Mouse (Mus musculus) neural tube, embryonic 12.5 days (tissue): Measurements from ENCODE around the gene Gtse1. TPM values are rescaled to one million over a fixed set of nuclear protein-coding genes. Genes with fewer than 3 reads are reported as not detected.
"Not testable (repeated sequence)": the region's sequence is repeated elsewhere in the genome, so short reads cannot be mapped to it uniquely, and the experiment has no call there.

Source experiments
- ATAC-seq: fragments of 200-750 bp; cut with Nextera tagmentation; 2 replicates; pipeline ENCODE4 v1.8.0; 2017; ENCODE audit warnings: low read depth, mild to moderate bottlenecking, moderate TSS enrichment, moderate library complexity; ENCODE audit not compliant: low FRiP score
- H3K27ac ChIP-seq: fragments of 300-500 bp; sonication (generic); 2 replicates; pipeline ENCODE4 v1.5.1; 2016
- H3K27me3 ChIP-seq: fragments of 300-500 bp; sonication (generic); replicated peaks from 2 replicates; pipeline ENCODE4 v1.6.1; 2016; ENCODE audit warnings: mild to moderate bottlenecking
- H3K36me3 ChIP-seq: fragments of 300-500 bp; sonication (generic); 2 replicates; pipeline ENCODE4 v1.6.1; 2016; ENCODE audit warnings: mild to moderate bottlenecking
- H3K4me1 ChIP-seq: fragments of 300-500 bp; sonication (generic); 2 replicates; pipeline ENCODE4 v1.6.1; 2016
- H3K4me2 ChIP-seq: fragments of 300-500 bp; sonication (generic); replicated peaks from 2 replicates; pipeline ENCODE4 v1.6.1; 2016; ENCODE audit warnings: mild to moderate bottlenecking
- H3K4me3 ChIP-seq: fragments of 300-500 bp; sonication (generic); 2 replicates; pipeline ENCODE4 v1.5.1; 2016
- H3K9ac ChIP-seq: fragments of 300-500 bp; sonication (generic); 2 replicates; pipeline ENCODE4 v1.6.1; 2016; ENCODE audit warnings: mild to moderate bottlenecking
- H3K9me3 ChIP-seq: fragments of 300-500 bp; sonication (generic); 2 replicates; pipeline ENCODE4 v1.6.1; 2016; ENCODE audit warnings: mild to moderate bottlenecking
- WGBS: fragments of 180-500 bp; shearing (Covaris S2); methylation state at CpG from one replicate; pipeline ENCODE4 v1.1.7; 2016; 5-methylcytosine and 5-hydroxymethylcytosine counted together
- polyA plus RNA-seq: library from polyadenylated mRNA; unstranded; fragments of >200 nt; fragmentation: Nextera tagmentation; extraction: Ambion mirVana; gene quantifications from 2 replicates; pipeline ENCODE4 v1.2.1, GENCODE M21; 2016

Gene Gtse1
- polyA plus RNA-seq, 1 experiment from 2014 or later = 24.1 TPM

DNA sequence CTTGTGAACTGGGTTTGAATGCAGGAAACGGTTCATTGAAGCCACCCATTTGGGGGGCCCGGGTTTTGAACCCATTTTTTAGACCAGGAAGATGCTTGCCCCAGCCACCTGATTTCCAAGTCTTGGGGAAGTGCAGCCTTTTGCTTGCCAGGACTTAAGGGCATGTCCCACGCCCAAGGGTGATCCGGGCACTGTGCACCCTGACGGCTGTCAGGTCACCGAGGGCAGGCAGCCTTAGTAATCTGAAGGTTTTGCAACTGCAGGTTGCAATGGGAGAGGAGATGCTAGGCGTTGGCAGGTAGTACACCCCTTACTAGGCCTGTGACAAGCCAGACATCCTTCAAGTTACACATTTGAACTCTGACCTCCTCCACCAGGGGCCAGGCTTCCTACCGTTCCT lies 26.9 kb upstream of the Gtse1 start:
- Histone ChIP-seq H3K27ac (no peak overlapping the region), H3K4me1 (peaks cover 7% of the 10 kb centered on the region), H3K9me3 (no peaks in the 10 kb centered on the region), H3K9ac (peak overlapping the region; percentile 61), H3K4me2 (peak overlapping the region; percentile 82), H3K36me3 (no peaks in the 10 kb centered on the region), H3K27me3 (0 out of 2 replicates have a peak, but pooled peaks cover 3% of the 10 kb centered on the region), H3K4me3 (peak overlapping the region; percentile 56)
- 50% methylated on average over 8 of the region's 8 CpGs for WGBS
- ATAC-seq = no peak

DNA sequence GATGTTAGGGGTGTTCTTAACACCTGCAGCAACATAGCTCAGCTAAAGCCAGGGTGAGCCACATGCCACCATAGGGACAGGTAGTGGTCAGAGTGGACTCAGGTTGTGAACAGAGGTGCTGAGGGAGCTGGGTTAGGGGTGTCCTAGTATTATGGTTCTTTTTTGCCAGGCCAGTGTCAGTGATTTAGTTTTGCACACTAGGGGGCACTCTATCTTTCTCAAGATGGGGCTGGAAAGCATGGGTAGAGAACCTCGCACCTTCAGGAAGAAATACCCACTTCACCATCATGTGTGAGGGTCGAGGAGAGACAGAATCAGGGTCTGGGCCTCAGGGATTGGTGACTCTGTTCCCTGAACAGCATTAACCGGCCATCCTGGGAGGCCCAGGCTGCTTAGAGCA lies 24.2 kb upstream of the Gtse1 start:
- Histone ChIP-seq H3K36me3 (no peaks in the 10 kb centered on the region), H3K9ac (no peak overlapping the region), H3K27ac (no peak overlapping the region), H3K4me1 (peaks cover 7% of the 10 kb centered on the region), H3K9me3 (no peaks in the 10 kb centered on the region), H3K4me2 (no peak overlapping the region), H3K27me3 (no peaks in the 10 kb centered on the region), H3K4me3 (no peak overlapping the region)
- 58% methylated on average over 3 of the region's 3 CpGs for WGBS
- ATAC-seq = no peak

DNA sequence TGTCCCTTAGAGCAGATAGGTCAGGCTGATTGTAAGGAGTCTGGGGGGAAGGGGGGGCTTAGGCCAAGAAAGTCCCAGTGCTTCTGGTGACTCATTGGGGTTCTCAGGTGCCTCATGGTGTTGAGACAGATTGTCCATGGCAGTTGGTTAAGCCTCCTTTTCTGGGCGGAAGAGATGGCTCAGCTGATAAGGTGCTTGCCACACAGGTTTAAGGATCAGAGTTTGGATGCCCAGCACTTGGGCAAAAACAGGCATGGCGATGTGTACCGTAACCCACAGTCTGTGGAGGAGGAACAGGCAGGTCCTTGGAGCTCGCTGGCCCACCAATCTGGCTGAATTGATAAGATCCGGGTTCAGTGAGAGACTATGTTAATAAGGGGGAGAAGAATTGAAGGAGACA lies 22.7 kb upstream of the Gtse1 start:
- Histone ChIP-seq H3K4me1 (peaks cover 5% of the 10 kb centered on the region), H3K4me2 (no peak overlapping the region), H3K9ac (no peak overlapping the region)

DNA sequence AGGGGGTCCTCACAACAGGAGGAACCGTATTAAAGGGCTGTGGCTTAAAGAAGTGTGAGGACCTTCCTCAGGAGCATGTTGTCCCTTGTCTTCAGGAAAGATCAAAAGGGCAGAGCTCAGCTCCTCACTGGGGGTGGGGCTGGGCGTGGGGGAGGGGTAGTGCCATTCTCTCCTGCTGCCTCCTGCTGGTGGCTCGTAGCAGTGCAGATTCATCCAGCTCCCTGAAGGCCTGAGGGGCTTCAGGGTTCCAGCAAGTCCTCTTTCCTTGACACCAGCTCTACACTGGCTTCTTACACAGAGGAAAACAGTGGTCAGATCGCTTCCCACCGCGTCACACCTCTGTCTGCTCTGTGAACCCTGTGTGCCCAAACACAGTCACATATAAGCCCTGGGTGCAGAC lies 18.6 kb upstream of the Gtse1 start:
- no peak overlapping the region for H3K4me3 ChIP-seq
- 35% methylated on average over 6 of the region's 6 CpGs for WGBS

More for the DNA sequence above, 22.7 kb upstream of the Gtse1 start:
- Histone ChIP-seq H3K4me3 (no peak overlapping the region), H3K27me3 (no peaks in the 10 kb centered on the region), H3K27ac (no peak overlapping the region), H3K9me3 (no peaks in the 10 kb centered on the region), H3K36me3 (no peaks in the 10 kb centered on the region)
- no peak for ATAC-seq
- 90% methylated on average over 5 of the region's 5 CpGs for WGBS

DNA sequence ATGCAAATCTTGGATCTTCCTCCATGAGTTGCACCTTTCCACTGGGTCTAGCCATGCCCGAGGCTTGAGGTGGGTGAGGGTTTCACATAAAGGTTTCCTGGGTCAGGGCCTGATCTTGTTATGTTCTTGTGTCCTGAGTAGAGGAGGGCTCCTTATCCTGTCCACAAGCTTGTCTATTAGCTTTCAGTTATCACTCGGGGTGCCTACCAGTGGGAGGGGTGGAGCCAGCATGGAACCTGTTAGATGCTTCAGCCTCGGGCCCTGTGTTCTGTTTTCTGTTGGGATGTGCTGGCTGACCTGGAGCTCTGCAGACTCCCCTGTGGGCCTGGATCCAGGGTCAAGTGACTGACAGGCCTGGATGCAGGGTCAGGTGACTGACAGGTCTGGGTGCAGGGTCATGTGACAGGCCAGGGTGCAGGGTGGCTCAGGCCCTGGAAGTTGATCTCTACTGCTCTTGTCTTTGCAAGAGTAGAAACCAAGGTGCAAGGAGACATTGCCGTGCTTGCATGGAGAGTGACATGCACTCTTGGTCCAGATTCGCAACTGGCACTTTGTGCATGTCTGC lies 17.7 kb upstream of the Gtse1 start:
- H3K4me3 ChIP-seq = no peak overlapping the region
- no peaks in the 10 kb centered on the region for H3K4me1 ChIP-seq
- H3K27me3 ChIP-seq = no peaks in the 10 kb centered on the region
- H3K4me2 ChIP-seq = no peak overlapping the region
- no peak for ATAC-seq
- no peaks in the 10 kb centered on the region for H3K36me3 ChIP-seq
- H3K9ac ChIP-seq = no peak overlapping the region
- no peaks in the 10 kb centered on the region for H3K9me3 ChIP-seq
- 84% methylated on average over 5 of the region's 5 CpGs for WGBS
- no peak overlapping the region for H3K27ac ChIP-seq

More for the DNA sequence above, 18.6 kb upstream of the Gtse1 start:
- H3K27ac ChIP-seq = no peak overlapping the region
- H3K4me1 ChIP-seq = no peaks in the 10 kb centered on the region
- H3K9ac ChIP-seq = no peak overlapping the region
- no peaks in the 10 kb centered on the region for H3K27me3 ChIP-seq
- H3K36me3 ChIP-seq = no peaks in the 10 kb centered on the region
- no peaks in the 10 kb centered on the region for H3K9me3 ChIP-seq
- no peak for ATAC-seq
- no peak overlapping the region for H3K4me2 ChIP-seq

DNA sequence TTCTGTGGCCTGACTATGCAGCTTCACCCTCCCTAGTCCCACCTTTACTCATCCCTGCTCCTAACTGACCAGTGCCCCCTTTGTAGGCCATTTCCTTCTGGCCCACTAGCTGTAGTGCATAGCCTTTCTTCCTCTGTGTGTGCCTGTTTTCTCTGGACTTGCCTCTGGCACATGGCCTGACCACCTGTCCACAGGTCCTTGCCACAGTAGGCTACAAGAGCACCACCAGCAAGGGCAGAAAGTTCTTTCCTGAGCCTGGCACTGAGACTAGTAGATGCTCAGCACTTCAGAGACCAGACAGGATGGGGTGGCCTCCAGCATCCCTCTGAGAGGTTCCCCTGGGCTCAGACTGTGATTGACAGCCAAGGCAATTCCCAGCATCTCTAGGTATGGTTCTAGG lies 14.5 kb upstream of the Gtse1 start:
- H3K9me3 ChIP-seq = no peaks in the 10 kb centered on the region
- no peak overlapping the region for H3K27ac ChIP-seq
- no peak for ATAC-seq
- no peak overlapping the region for H3K9ac ChIP-seq
- no peak overlapping the region for H3K4me3 ChIP-seq
- no peaks in the 10 kb centered on the region for H3K4me1 ChIP-seq
- no peaks in the 10 kb centered on the region for H3K27me3 ChIP-seq
- no peak overlapping the region for H3K4me2 ChIP-seq
- H3K36me3 ChIP-seq = no peaks in the 10 kb centered on the region

DNA sequence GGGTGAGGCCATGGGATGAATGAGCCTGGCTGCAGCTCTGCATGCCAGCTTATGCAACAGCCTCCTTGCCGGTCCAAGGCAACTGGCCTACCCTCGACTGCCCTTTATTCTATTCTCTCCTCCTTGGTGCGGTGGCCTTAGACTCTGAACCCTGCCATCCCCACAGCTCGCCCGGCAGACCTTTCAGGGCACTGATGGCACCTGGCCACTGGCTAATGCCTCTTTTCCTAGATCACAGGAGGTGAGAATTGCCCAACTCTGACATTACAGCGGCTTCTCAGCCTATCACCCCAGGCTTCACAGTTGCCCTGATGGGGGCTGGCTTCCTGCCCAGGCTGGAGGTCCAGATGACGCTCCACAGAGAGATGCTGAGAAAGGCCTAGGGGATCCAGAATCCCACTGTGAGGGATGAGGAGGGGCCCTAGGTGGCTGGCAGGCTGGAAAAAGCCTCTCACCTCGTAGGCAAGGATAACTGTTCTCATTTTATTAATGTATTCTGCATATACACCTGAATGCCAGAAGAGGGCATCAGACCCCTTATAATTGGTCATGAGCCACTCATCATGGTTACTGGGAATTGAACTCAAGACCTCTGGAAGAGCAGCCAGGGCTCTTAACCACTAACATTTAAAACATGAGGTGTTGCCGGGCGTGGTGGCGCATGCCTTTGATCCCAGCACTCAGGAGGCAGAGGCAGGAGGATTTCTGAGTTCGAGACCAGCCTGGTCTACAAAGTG lies 7.7 kb upstream of the Gtse1 start:
- ATAC-seq = no peak
- no peaks in the 10 kb centered on the region for H3K4me1 ChIP-seq
- WGBS = 82% methylated on average over 12 of the region's 12 CpGs

DNA sequence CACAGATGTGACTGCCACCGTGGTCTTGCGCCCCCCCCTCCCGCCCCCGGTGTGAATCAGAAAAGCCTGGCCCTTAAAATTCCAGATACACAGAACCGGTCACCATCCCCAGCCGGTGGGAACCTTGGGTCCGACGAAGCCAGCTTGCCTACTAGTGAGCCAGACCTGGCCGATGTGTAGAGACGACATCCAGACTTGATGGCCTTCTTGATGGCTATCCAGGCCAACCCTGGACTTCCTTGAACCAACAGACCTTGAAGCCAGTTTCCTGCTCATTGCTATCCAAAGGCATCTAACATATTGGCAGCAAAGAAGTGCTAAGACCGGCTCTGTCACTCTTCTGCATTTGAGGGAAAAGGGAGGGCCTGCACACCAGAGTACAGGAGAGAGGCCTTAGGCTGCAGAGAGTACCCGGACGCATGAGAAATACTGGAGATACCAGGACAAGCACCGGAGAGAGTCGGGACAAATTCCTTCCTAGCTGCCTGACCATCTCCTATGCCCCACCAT lies 510 bp upstream of the Gtse1 start:
- Histone ChIP-seq H3K4me2 (peak overlapping the region; percentile 87), H3K4me1 (peaks cover 23% of the 10 kb centered on the region), H3K36me3 (peaks cover 22% of the 10 kb centered on the region), H3K9ac (peak overlapping the region; percentile 77), H3K27me3 (no peaks in the 10 kb centered on the region), H3K9me3 (no peaks in the 10 kb centered on the region), H3K27ac (peak overlapping the region; percentile 57; the same call in 1 of the 2 replicates), H3K4me3 (peak overlapping the region; percentile 71)
- WGBS = 10% methylated on average over 15 of the region's 15 CpGs
- peak; percentile 55; the same call in 1 of the 2 replicates for ATAC-seq

More for the DNA sequence above, 7.7 kb upstream of the Gtse1 start:
- no peak overlapping the region for H3K27ac ChIP-seq
- no peaks in the 10 kb centered on the region for H3K27me3 ChIP-seq
- H3K4me3 ChIP-seq = no peak overlapping the region
- no peaks in the 10 kb centered on the region for H3K36me3 ChIP-seq
- 0 out of 2 replicates have a peak overlapping the region, but pooled peaks have one; percentile 8 for H3K9ac ChIP-seq
- no peak overlapping the region for H3K4me2 ChIP-seq
- no peaks in the 10 kb centered on the region for H3K9me3 ChIP-seq

DNA sequence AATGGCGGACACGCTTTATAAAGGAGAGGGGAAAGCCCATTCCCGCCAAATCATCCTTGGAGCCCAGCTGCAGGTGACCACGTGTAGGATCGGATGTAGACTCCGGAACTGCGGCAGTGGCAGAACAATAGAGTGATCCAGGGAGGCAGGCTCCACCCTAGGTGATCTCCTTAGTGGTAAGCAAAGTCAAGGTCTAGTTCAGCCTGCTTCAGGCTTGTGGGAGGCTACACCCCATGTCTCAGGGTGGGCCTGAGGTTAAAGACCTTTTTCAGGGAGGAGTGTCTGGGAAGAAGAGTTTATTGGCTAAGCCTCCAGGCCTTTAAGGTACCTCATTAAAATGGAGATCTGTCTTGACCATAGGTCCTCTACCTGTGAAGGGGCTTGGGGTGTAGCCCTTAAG lies 6.4 kb downstream of the Gtse1 start:
- not testable (repeated sequence) for H3K4me3 ChIP-seq, H3K9me3 ChIP-seq, H3K27ac ChIP-seq, ATAC-seq, H3K4me1 ChIP-seq, H3K27me3 ChIP-seq, H3K9ac ChIP-seq, H3K4me2 ChIP-seq
- 94% methylated on average over 7 of the region's 7 CpGs for WGBS
- H3K36me3 ChIP-seq = peaks cover 79% of the 10 kb centered on the region

DNA sequence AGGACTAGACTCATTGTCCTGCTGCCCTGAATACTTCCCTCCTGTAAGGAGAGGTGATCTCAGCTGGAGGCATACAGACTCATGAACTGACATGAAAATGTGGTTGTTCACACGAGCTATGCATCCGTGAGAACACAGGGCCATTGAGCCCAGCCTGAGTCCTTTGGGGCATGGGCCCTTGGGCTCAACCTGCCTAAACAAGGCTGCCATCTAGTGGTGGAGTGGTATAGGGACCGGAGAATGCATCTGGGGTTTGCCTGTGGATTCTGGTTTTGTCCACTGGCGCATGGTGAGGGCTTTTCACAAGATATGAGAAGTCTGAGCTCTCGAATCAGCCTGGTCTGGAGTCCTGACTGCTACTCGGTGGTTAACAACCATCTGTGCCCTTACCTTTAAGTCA lies 8.2 kb downstream of the Gtse1 start:
- H3K4me1 ChIP-seq = no peaks in the 10 kb centered on the region; the same call in 1 of the 2 replicates
- no peak for ATAC-seq
- peaks cover 87% of the 10 kb centered on the region for H3K36me3 ChIP-seq
- H3K9ac ChIP-seq = no peak overlapping the region
- H3K27ac ChIP-seq = no peak overlapping the region
- H3K27me3 ChIP-seq = no peaks in the 10 kb centered on the region
- no peaks in the 10 kb centered on the region for H3K9me3 ChIP-seq
- no peak overlapping the region for H3K4me3 ChIP-seq
- no peak overlapping the region for H3K4me2 ChIP-seq
- WGBS = 48% methylated on average over 6 of the region's 6 CpGs

DNA sequence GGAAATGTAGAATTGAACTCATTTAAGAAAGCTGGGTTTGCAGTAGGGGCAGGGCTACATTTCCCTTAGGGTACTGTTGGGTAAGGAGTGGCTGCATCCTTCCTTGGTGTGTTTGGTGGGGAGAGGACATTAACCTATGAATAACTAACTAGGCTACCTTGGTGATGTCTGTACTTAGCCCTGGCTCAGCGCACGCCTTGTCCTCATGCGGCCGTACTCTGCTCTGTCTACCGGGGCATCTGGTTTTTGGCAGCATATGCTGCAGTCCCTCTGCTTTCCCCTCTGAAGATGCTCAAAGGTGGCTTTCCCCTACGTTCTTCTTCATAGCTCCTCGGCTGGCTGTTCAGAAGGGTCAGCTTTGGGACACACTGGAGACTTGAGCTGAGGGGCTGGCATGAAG lies 17.8 kb downstream of the Gtse1 start:
- no peak for ATAC-seq
- no peaks in the 10 kb centered on the region for H3K27me3 ChIP-seq
- H3K27ac ChIP-seq = no peak overlapping the region
- no peaks in the 10 kb centered on the region for H3K9me3 ChIP-seq
- H3K4me2 ChIP-seq = no peak overlapping the region
- peaks cover 45% of the 10 kb centered on the region for H3K36me3 ChIP-seq
- no peak overlapping the region for H3K4me3 ChIP-seq
- H3K9ac ChIP-seq = no peak overlapping the region
- H3K4me1 ChIP-seq = peaks cover 8% of the 10 kb centered on the region
- 96% methylated on average over 7 of the region's 7 CpGs for WGBS

DNA sequence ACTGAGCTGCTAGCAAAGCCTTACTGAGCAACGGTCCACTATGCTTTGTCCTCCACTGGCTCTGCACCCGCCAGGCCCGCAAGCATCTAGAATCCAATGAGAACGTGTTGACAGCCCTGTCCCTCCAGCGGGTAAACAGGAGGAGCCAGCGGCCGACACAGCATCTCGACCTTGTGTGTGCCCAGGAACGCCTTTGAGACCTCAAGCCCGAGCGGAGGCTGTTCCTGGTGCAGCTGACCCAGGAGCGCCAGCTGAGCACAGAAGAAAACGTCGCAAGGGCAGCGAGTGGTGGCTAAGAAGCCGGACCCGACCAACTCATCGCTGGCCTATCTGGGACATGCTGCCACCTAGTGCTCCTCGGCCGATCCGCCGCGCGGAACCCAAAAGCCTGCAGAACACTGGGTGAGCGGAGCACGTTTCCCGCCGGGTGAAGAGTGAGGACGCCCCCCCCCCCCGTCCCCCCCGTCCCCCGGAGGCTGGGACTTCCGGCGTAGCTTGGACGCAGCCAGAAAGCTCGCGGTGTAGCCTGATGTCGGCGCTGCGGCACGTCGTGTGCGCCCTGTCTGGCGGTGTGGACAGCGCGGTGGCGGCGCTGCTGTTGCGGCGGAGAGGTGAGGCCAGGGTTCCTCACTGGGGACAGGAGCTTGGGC lies 19.4 kb downstream of the Gtse1 start, which contains the start of gene Trmu:
Gene Trmu (plus strand): TSS at position 465 of the 650 bp plus-strand sequence.
- ATAC-seq = peak; percentile 96
- Histone ChIP-seq H3K4me3 (peak within 1 kb of the TSS; percentile 76), H3K4me2 (peak within 1 kb of the TSS; percentile 93), H3K9ac (peak within 1 kb of the TSS; percentile 77), H3K36me3 (peaks cover 46% of the 10 kb centered on the region), H3K27ac (peak within 1 kb of the TSS; percentile 54; the same call in 1 of the 2 replicates), H3K27me3 (no peaks in the 10 kb centered on the region), H3K9me3 (no peaks in the 10 kb centered on the region), H3K4me1 (peaks cover 8% of the 10 kb centered on the region)
- 1% methylated on average over 50 of the region's 50 CpGs for WGBS
